Comparison of ENCODE assay signal across 9 mouse cellular contexts in genomic region chr4:82400536-82400935, GRCm38 (mm10).
DNase-seq lines count a peak whose midpoint lies in the region; ATAC-seq and TF ChIP-seq lines count a peak whose summit lies in the region.
"Had no signal": no experiment of that assay in that cellular context is flagged by ENCODE, and none has a peak within 500 bp of the region (broad histone marks: within the 10 kb centered on the region; RNA-seq: fewer than 3 reads in every experiment).

No protein-coding gene starts in this region.

- intact Hi-C loops in left cerebral cortex, adult 2 months (cut with DNase I), result no loop called here
- intact Hi-C loops in left cerebral cortex, postnatal 4 days (cut with DNase I), result loop anchor here (5.0 kb wide), 1 partner anchor 97 kb away; no protein-coding TSS in a partner anchor

- no peak for TF ChIP-seq CTCF in left cerebral cortex, adult 2 months (IDR thresholded peaks at IDR 0.05)
- TF ChIP-seq CTCF in kidney, adult 2 months (conservative IDR thresholded peaks at IDR 0.05; ENCODE audit: insufficient read depth, insufficient read length, low read depth, low read length), result no peak

- H3K36me3 ChIP-seq in forebrain, embryonic 15.5 days, result no peaks in the 10 kb centered on the region
- H3K36me3 ChIP-seq in kidney, adult 2 months (ENCODE audit: control insufficient read depth, insufficient read depth, low read length), result no peaks in the 10 kb centered on the region
- H3K36me3 ChIP-seq: liver, embryonic 13.5 days had no signal

- WGBS in forebrain, embryonic 15.5 days, result 10% methylated on average over 5 of the region's 5 CpGs
- 17% methylated on average over 5 of the region's 5 CpGs for whole genome bisulfite sequencing in kidney, adult 2 months

- no peak overlapping the region; the same call in 1 of the 2 replicates for H3K4me2 ChIP-seq in forebrain, embryonic 15.5 days (replicated peaks)
- H3K4me2 ChIP-seq: liver, embryonic 13.5 days had no signal

- no peak overlapping the region for H3K9ac ChIP-seq in forebrain, embryonic 15.5 days (replicated peaks)
- H3K9ac ChIP-seq: liver, embryonic 13.5 days had no signal

- H3K4me1 ChIP-seq in forebrain, embryonic 15.5 days, result peaks cover 82% of the 10 kb centered on the region
- peaks cover 34% of the 10 kb centered on the region for H3K4me1 ChIP-seq in kidney, adult 2 months (ENCODE audit: control insufficient read depth, insufficient read depth, low read length)

- no peak for ATAC-seq in forebrain, embryonic 15.5 days (replicated peaks)

- H3K9me3 ChIP-seq in forebrain, embryonic 15.5 days, result no peaks in the 10 kb centered on the region
- H3K9me3 ChIP-seq: liver, embryonic 13.5 days had no signal

- no peaks in the 10 kb centered on the region for H3K27me3 ChIP-seq in forebrain, embryonic 15.5 days
- H3K27me3 ChIP-seq in kidney, adult 2 months (replicated peaks; ENCODE audit: control insufficient read depth, insufficient read depth, low read length), result no peaks in the 10 kb centered on the region
- H3K27me3 ChIP-seq: liver, embryonic 13.5 days had no signal

- H3K4me3 ChIP-seq in left cerebral cortex, adult 2 months, result no peak overlapping the region
- H3K4me3 ChIP-seq in forebrain, embryonic 15.5 days, result no peak overlapping the region
- no peak overlapping the region for H3K4me3 ChIP-seq in kidney, adult 2 months (ENCODE audit: insufficient read depth, low read depth, low read length)
- H3K4me3 ChIP-seq: liver, embryonic 13.5 days had no signal

- no peak for DNase-seq in left cerebral cortex, adult 2 months (ENCODE audit: extremely low spot score in 1 of 2, low spot score in 2 of 2)
- DNase-seq in left cerebral cortex, postnatal 4 days, result no peak
- peak; percentile 71 for DNase-seq in kidney, adult 2 months
- peak; percentile 54 to 71 for DNase-seq in lung, postnatal 4 days
- no peak for DNase-seq in natural killer cell, adult 2 months (ENCODE audit: low spot score in 2 of 2)
- no peak for DNase-seq in left cerebral cortex, adult 9 months (ENCODE audit: low spot score in 2 of 2)
- DNase-seq in right cerebral cortex, postnatal 4 days, result no peak
- DNase-seq: liver, embryonic 13.5 days had no signal

- 0 out of 2 replicates have a peak overlapping the region, but pooled peaks have one; percentile 19 for H3K27ac ChIP-seq in left cerebral cortex, adult 2 months
- peak overlapping the region; percentile 64 for H3K27ac ChIP-seq in forebrain, embryonic 15.5 days (replicated peaks)
- peak overlapping the region; percentile 27 for H3K27ac ChIP-seq in kidney, adult 2 months (ENCODE audit: insufficient read depth, low read depth, low read length)
- H3K27ac ChIP-seq: liver, embryonic 13.5 days had no signal

- no peak for TF ChIP-seq POLR2A in kidney, adult 2 months (IDR thresholded peaks at IDR 0.05; ENCODE audit: low read depth, low read length)

Comparison
In these comparisons a context has a peak if more than half of its experiments do, and no peak if none do; other contexts are left out.
1. DNase-seq: peak in kidney, adult 2 months (single experiment) and lung, postnatal 4 days (2 of 2); none in left cerebral cortex, adult 2 months (0 of 2), left cerebral cortex, postnatal 4 days (single experiment), natural killer cell, adult 2 months (0 of 2), left cerebral cortex, adult 9 months (0 of 2) and right cerebral cortex, postnatal 4 days (single experiment).
2. Peak in every context shown above with its lines, with median percentiles within 50 percentile points of each other: H3K27ac ChIP-seq.